Mouse (Mus musculus): ENCODE results near the gene Col6a6.

Col6a6 gene

GRCm38 (mm10) chr9:105801463-105801862, 26.5 kb downstream of the Col6a6 start:
- in situ Hi-C loops (cut with MboI, MseI): no loop called here

GRCm38 (mm10) chr9:105800286-105800685, 27.7 kb downstream of the Col6a6 start:
- in situ Hi-C loops (cut with MboI, MseI): no loop called here

GRCm38 (mm10) chr9:105796137-105796536, 31.8 kb downstream of the Col6a6 start:
- in situ Hi-C loops (cut with MboI, MseI): no loop called here

- in situ Hi-C loops (cut with MboI, MseI): no loop called here
Observed at GRCm38 (mm10) chr9:105794965-105795364, 33.0 kb downstream of the Col6a6 start.

GRCm38 (mm10) chr9:105791810-105792209, 36.1 kb downstream of the Col6a6 start:
- in situ Hi-C loops (cut with MboI, MseI): no loop called here

- in situ Hi-C loops (cut with MboI, MseI): no loop called here
Observed at GRCm38 (mm10) chr9:105788203-105788602, 39.8 kb downstream of the Col6a6 start.

GRCm38 (mm10) chr9:105787800-105788199, 40.2 kb downstream of the Col6a6 start:
- in situ Hi-C loops (cut with MboI, MseI): no loop called here

- in situ Hi-C loops (cut with MboI, MseI): no loop called here
Observed at GRCm38 (mm10) chr9:105784026-105784425, 43.9 kb downstream of the Col6a6 start.

GRCm38 (mm10) chr9:105780696-105781095, 47.3 kb downstream of the Col6a6 start:
- in situ Hi-C loops (cut with MboI, MseI): no loop called here

- in situ Hi-C loops (cut with MboI, MseI): no loop called here
Observed at GRCm38 (mm10) chr9:105778741-105779140, 49.2 kb downstream of the Col6a6 start.

GRCm38 (mm10) chr9:105774878-105775277, 53.1 kb downstream of the Col6a6 start:
- in situ Hi-C loops (cut with MboI, MseI): loop anchor here (25.0 kb wide), 1 partner anchor 1863 kb away; no protein-coding TSS in a partner anchor

- in situ Hi-C loops (cut with MboI, MseI): loop anchor here (25.0 kb wide), 1 partner anchor 1862 kb away; no protein-coding TSS in a partner anchor
Observed at GRCm38 (mm10) chr9:105774321-105774720, 53.6 kb downstream of the Col6a6 start.

- in situ Hi-C loops (cut with MboI, MseI): loop anchor here (25.0 kb wide), 1 partner anchor 1859 kb away; no protein-coding TSS in a partner anchor
Observed at GRCm38 (mm10) chr9:105771380-105771779, 56.6 kb downstream of the Col6a6 start.

- in situ Hi-C loops (cut with MboI, MseI): loop anchor here (25.0 kb wide), 1 partner anchor 1858 kb away; no protein-coding TSS in a partner anchor
Observed at GRCm38 (mm10) chr9:105770690-105771089, 57.3 kb downstream of the Col6a6 start.

- in situ Hi-C loops (cut with MboI, MseI): loop anchor here (25.0 kb wide), 1 partner anchor 1854 kb away; no protein-coding TSS in a partner anchor
Observed at GRCm38 (mm10) chr9:105765891-105766290, 62.1 kb downstream of the Col6a6 start.

GRCm38 (mm10) chr9:105764681-105765080, 63.3 kb downstream of the Col6a6 start:
- in situ Hi-C loops (cut with MboI, MseI): loop anchor here (25.0 kb wide), 1 partner anchor 1852 kb away; no protein-coding TSS in a partner anchor

GRCm38 (mm10) chr9:105764127-105764526, 63.8 kb downstream of the Col6a6 start:
- in situ Hi-C loops (cut with MboI, MseI): loop anchor here (25.0 kb wide), 1 partner anchor 1852 kb away; no protein-coding TSS in a partner anchor

- in situ Hi-C loops (cut with MboI, MseI): loop anchor here (25.0 kb wide), 1 partner anchor 1851 kb away; no protein-coding TSS in a partner anchor
Observed at GRCm38 (mm10) chr9:105763625-105764024, 64.3 kb downstream of the Col6a6 start.

- in situ Hi-C loops (cut with MboI, MseI): loop anchor here (25.0 kb wide), 1 partner anchor 1850 kb away; no protein-coding TSS in a partner anchor
Observed at GRCm38 (mm10) chr9:105762274-105762673, 65.7 kb downstream of the Col6a6 start.

GRCm38 (mm10) chr9:105758861-105759260, 69.1 kb downstream of the Col6a6 start:
- in situ Hi-C loops (cut with MboI, MseI): loop anchor here (25.0 kb wide), 1 partner anchor 1847 kb away; no protein-coding TSS in a partner anchor

- in situ Hi-C loops (cut with MboI, MseI): loop anchor here (25.0 kb wide), 1 partner anchor 1846 kb away; no protein-coding TSS in a partner anchor
Observed at GRCm38 (mm10) chr9:105758173-105758765, 69.7 kb downstream of the Col6a6 start.

GRCm38 (mm10) chr9:105754256-105754655, 73.7 kb downstream of the Col6a6 start:
- in situ Hi-C loops (cut with MboI, MseI): loop anchor here (25.0 kb wide), 1 partner anchor 1842 kb away; no protein-coding TSS in a partner anchor

GRCm38 (mm10) chr9:105745861-105746260, 82.1 kb downstream of the Col6a6 start:
- in situ Hi-C loops (cut with MboI, MseI): no loop called here
